Mouse (Mus musculus) kidney, postnatal 0 days (tissue): ENCODE data around the gene Mocs3. TPM values are rescaled to one million over a fixed set of nuclear protein-coding genes. Genes with fewer than 3 reads are reported as not detected.

Source experiments
- ATAC-seq: fragments of 200-750 bp; cut with Nextera tagmentation; replicated peaks from 2 replicates; pipeline ENCODE4 v1.8.0; 2017; ENCODE audit warnings: low read depth, moderate number of reproducible peaks, moderate TSS enrichment, moderate library complexity; ENCODE audit not compliant: low FRiP score
- DNase-seq: peaks from one replicate; pipeline ENCODE4 v3.0.0-alpha.2; 2016; ENCODE audit warnings: low spot score
- H3K27ac ChIP-seq: fragments of 300-500 bp; sonication (generic); 2 replicates; pipeline ENCODE4 v1.5.1; 2014; ENCODE audit warnings: mild to moderate bottlenecking
- H3K27me3 ChIP-seq: fragments of 300-500 bp; sonication (generic); 2 replicates; pipeline ENCODE4 v1.6.1; 2014; ENCODE audit warnings: low read length, mixed read lengths; ENCODE audit not compliant: insufficient read depth
- H3K36me3 ChIP-seq: fragments of 300-500 bp; sonication (generic); 2 replicates; pipeline ENCODE4 v1.6.1; 2014; ENCODE audit warnings: low read length, mixed read lengths; ENCODE audit not compliant: insufficient read depth
- H3K4me1 ChIP-seq: fragments of 300-500 bp; sonication (generic); replicated peaks from 2 replicates; pipeline ENCODE4 v1.6.1; 2014; ENCODE audit warnings: antibody characterized with exemption, low read length, mixed read lengths; ENCODE audit not compliant: insufficient read depth
- H3K4me2 ChIP-seq: fragments of 300-500 bp; sonication (generic); 2 replicates; pipeline ENCODE4 v1.6.1; 2014; ENCODE audit warnings: mild to moderate bottlenecking, low read length, moderate library complexity, mixed read lengths
- H3K4me3 ChIP-seq: fragments of 300-500 bp; sonication (generic); replicated peaks from 2 replicates; pipeline ENCODE4 v1.5.1; 2014; ENCODE audit warnings: low read depth, low read length
- H3K9ac ChIP-seq: fragments of 300-500 bp; sonication (generic); 2 replicates; pipeline ENCODE4 v1.6.1; 2014; ENCODE audit warnings: low read depth, low read length
- H3K9me3 ChIP-seq: fragments of 300-500 bp; sonication (generic); replicated peaks from 2 replicates; pipeline ENCODE4 v1.6.1; 2016; ENCODE audit warnings: low read length, inconsistent platforms, mixed read lengths
- CTCF ChIP-seq: IDR thresholded peaks from 2 replicates; pipeline ENCODE4 v1.5.1; 2016; ENCODE audit warnings: antibody characterized with exemption, low read depth, mild to moderate bottlenecking, moderate library complexity
- WGBS: fragments of 180-500 bp; shearing (Covaris S2); extraction: QIAGEN DNeasy Blood & Tissue Kit; methylation state at CpG from one replicate; pipeline ENCODE4 v1.1.7; 2014; 5-methylcytosine and 5-hydroxymethylcytosine counted together
- polyA plus RNA-seq: library from polyadenylated mRNA; unstranded; fragments of >200 nt; fragmentation: Nextera tagmentation; extraction: Ambion mirVana; gene quantifications from 2 replicates; pipeline ENCODE4 v1.2.1, GENCODE M21; 2015

Gene Mocs3
- polyA plus RNA-seq, 1 experiment from 2014 or later, result 9.3 TPM

GRCm38 (mm10) chr2:168233286-168233685 lies 2.9 kb downstream of the Mocs3 start:
- Histone ChIP-seq H3K27me3 (no peaks in the 10 kb centered on the region), H3K4me3 (no peak overlapping the region), H3K36me3 (0 out of 2 replicates have a peak, but pooled peaks cover 4% of the 10 kb centered on the region), H3K9me3 (no peaks in the 10 kb centered on the region), H3K4me1 (peaks cover 19% of the 10 kb centered on the region), H3K9ac (no peak overlapping the region), H3K4me2 (no peak overlapping the region), H3K27ac (no peak overlapping the region)
- 85% methylated on average over 5 of the region's 5 CpGs for WGBS
- ATAC-seq, result no peak
- no peak for TF ChIP-seq CTCF
- DNase-seq, result no peak

GRCm38 (mm10) chr2:168238335-168238734 lies 7.9 kb downstream of the Mocs3 start:
- 86% methylated on average over 4 of the region's 4 CpGs for WGBS
- Histone ChIP-seq H3K9me3 (no peaks in the 10 kb centered on the region), H3K36me3 (0 out of 2 replicates have a peak, but pooled peaks cover 2% of the 10 kb centered on the region), H3K4me3 (no peak overlapping the region), H3K27me3 (no peaks in the 10 kb centered on the region), H3K27ac (no peak overlapping the region), H3K4me2 (no peak overlapping the region), H3K9ac (no peak overlapping the region), H3K4me1 (no peaks in the 10 kb centered on the region)
- DNase-seq (no peak), ATAC-seq (no peak)
- TF ChIP-seq CTCF, result no peak

- Histone ChIP-seq H3K36me3 (no peaks in the 10 kb centered on the region), H3K9ac (no peak overlapping the region), H3K4me2 (no peak overlapping the region), H3K27me3 (no peaks in the 10 kb centered on the region), H3K4me1 (no peaks in the 10 kb centered on the region), H3K9me3 (no peaks in the 10 kb centered on the region), H3K27ac (no peak overlapping the region), H3K4me3 (no peak overlapping the region)
- ATAC-seq, result peak; percentile 34; the same call in 1 of the 2 replicates
- no peak for TF ChIP-seq CTCF
- no peak for DNase-seq
Observed at GRCm38 (mm10) chr2:168242841-168243240, 12.4 kb downstream of the Mocs3 start.

- WGBS, result 73% methylated on average over 4 of the region's 4 CpGs
- no peak overlapping the region for H3K4me3 ChIP-seq
- no peak overlapping the region for H3K9ac ChIP-seq
- no peak overlapping the region for H3K27ac ChIP-seq
- H3K27me3 ChIP-seq, result no peaks in the 10 kb centered on the region
- TF ChIP-seq CTCF, result no peak
- no peak overlapping the region for H3K4me2 ChIP-seq
- no peaks in the 10 kb centered on the region for H3K36me3 ChIP-seq
- no peaks in the 10 kb centered on the region for H3K9me3 ChIP-seq
- no peaks in the 10 kb centered on the region for H3K4me1 ChIP-seq
- ATAC-seq (no peak), DNase-seq (no peak)
Observed at GRCm38 (mm10) chr2:168243278-168243677, 12.9 kb downstream of the Mocs3 start.

GRCm38 (mm10) chr2:168245571-168245970 lies 15.1 kb downstream of the Mocs3 start:
- no peak for ATAC-seq
- no peaks in the 10 kb centered on the region for H3K9me3 ChIP-seq
- H3K4me3 ChIP-seq, result no peak overlapping the region
- H3K36me3 ChIP-seq, result no peaks in the 10 kb centered on the region
- no peaks in the 10 kb centered on the region for H3K4me1 ChIP-seq
- no peak for TF ChIP-seq CTCF
- 33% methylated on average over 8 of the region's 8 CpGs for WGBS
- no peaks in the 10 kb centered on the region for H3K27me3 ChIP-seq
- no peak overlapping the region for H3K9ac ChIP-seq
- no peak overlapping the region for H3K4me2 ChIP-seq
- DNase-seq, result no peak
- H3K27ac ChIP-seq, result no peak overlapping the region

GRCm38 (mm10) chr2:168248167-168248855 lies 17.9 kb downstream of the Mocs3 start:
- DNase-seq, result peak; percentile 35
- H3K4me1 ChIP-seq, result no peaks in the 10 kb centered on the region
- ATAC-seq, result no peak
- no peak for TF ChIP-seq CTCF
- no peaks in the 10 kb centered on the region for H3K36me3 ChIP-seq
- H3K4me3 ChIP-seq, result no peak overlapping the region
- H3K27me3 ChIP-seq, result no peaks in the 10 kb centered on the region
- no peaks in the 10 kb centered on the region for H3K9me3 ChIP-seq
- H3K4me2 ChIP-seq, result no peak overlapping the region
- 54% methylated on average over 8 of the region's 8 CpGs for WGBS
- H3K27ac ChIP-seq, result no peak overlapping the region
- H3K9ac ChIP-seq, result no peak overlapping the region

GRCm38 (mm10) chr2:168248856-168249245 lies 18.4 kb downstream of the Mocs3 start:
- TF ChIP-seq CTCF, result peak; percentile 65
- 30% methylated on average over 2 of the region's 2 CpGs for WGBS
- Histone ChIP-seq H3K36me3 (no peaks in the 10 kb centered on the region), H3K4me1 (no peaks in the 10 kb centered on the region), H3K27me3 (no peaks in the 10 kb centered on the region), H3K4me2 (no peak overlapping the region), H3K9me3 (no peaks in the 10 kb centered on the region), H3K4me3 (no peak overlapping the region), H3K27ac (no peak overlapping the region), H3K9ac (no peak overlapping the region)
- peak; percentile 55 for DNase-seq
- ATAC-seq, result no peak
